Mouse (Mus musculus) cortical plate, adult 2 months (tissue): ENCODE measurements around the gene Zfp444.

Source experiments
- CTCF ChIP-seq: fragments of 200-500 bp; IDR thresholded peaks from 2 replicates; pipeline ENCODE4 v1.5.1; 2011; ENCODE audit warnings: mild to moderate bottlenecking, control low read depth, low read length; ENCODE audit not compliant: insufficient read depth; ENCODE audit errors: extremely low read depth
- POLR2A ChIP-seq: fragments of 200-500 bp; IDR thresholded peaks from 2 replicates; pipeline ENCODE4 v1.6.1; 2011; ENCODE audit warnings: mild to moderate bottlenecking, low read length, control low read depth; ENCODE audit not compliant: insufficient read depth; ENCODE audit errors: extremely low read depth

- no peak for TF ChIP-seq CTCF
- no peak for TF ChIP-seq POLR2A
These were observed 67.8 kb downstream of the Zfp444 start for GRCm38 (mm10) chr7:6239787-6240186.
